Mouse (Mus musculus): ENCODE measurements around the gene Tmem132e.

Gene Tmem132e

GRCm38 (mm10) chr11:82434091-82434831 is 45.6 kb downstream of the Tmem132e start:
- no peak for DNase-seq

DNA sequence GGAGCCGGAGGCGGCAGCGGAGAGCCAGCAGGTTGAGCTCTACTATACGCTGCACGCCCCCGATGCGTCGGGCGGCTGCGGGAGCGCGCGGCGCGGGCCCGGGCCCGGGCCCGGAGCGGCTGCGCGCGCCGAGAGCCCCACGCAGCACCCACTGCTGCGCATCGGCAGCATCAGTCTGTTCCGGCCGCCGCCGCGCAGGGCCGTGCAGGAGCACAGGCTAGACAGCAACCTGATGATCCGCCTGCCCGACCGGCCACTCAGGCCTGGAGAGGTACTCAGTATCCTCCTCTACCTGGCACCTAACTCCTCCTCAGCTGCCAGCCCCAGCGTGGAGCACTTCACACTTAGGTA is 46.1 kb downstream of the Tmem132e start:
- DNase-seq, result peak; percentile 15

- no peak for DNase-seq
These were observed 59.8 kb downstream of the Tmem132e start for GRCm38 (mm10) chr11:82448485-82448884.

- DNase-seq, result no peak
These were observed 63.8 kb downstream of the Tmem132e start for GRCm38 (mm10) chr11:82452516-82452915.

- no peak for DNase-seq
These were observed 64.5 kb downstream of the Tmem132e start for GRCm38 (mm10) chr11:82453230-82453629.

- DNase-seq, result no peak
These were observed 72.6 kb downstream of the Tmem132e start for GRCm38 (mm10) chr11:82461326-82461725.

DNA sequence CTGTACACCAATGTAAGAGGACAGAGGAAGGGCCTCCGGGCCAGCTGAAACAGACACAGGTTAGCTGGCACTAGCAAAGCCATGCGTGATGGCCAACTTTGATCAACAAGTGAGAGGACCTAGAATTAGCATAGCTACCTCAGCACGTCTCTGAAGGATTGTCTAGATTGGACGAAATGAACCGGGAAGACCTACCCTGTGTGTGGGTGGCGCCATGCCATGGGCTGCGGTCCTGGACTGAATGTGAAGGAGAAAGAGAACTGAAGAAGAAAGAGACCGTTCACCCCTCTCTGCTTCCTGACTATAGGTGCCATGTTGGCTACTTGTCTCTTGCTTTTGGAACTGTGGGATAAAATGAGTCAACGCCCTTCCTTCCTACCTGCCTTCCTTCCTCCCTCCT is 76.8 kb downstream of the Tmem132e start:
- no peak for DNase-seq

- no peak for DNase-seq
These were observed 78.5 kb downstream of the Tmem132e start for GRCm38 (mm10) chr11:82467218-82467617.

GRCm38 (mm10) chr11:82471076-82471475 is 82.4 kb downstream of the Tmem132e start:
- DNase-seq, result no peak

GRCm38 (mm10) chr11:82473137-82473621 is 84.5 kb downstream of the Tmem132e start:
- DNase-seq, result no peak

DNA sequence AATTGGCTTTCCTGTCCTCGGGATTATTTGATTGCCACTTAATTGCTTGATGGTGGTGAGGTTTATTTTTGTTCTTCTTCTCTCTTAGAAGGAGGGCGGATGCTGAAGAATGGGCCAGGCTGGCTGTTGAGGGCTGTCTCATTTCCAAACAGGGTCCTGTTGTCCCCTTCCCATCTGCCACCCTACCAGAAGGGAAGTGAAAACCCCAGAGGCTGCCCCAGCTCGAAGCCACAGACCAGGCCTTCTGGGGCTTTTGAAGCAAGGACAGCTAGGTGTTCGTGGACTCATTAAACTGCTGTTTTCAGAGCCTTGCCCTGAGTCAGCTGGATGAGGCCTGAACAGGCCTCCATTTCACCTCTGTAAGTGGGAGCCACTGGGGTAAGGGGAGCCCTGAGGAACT is 87.4 kb downstream of the Tmem132e start:
- DNase-seq, result no peak

- no peak for DNase-seq
These were observed 88.7 kb downstream of the Tmem132e start for GRCm38 (mm10) chr11:82477412-82477811.

DNA sequence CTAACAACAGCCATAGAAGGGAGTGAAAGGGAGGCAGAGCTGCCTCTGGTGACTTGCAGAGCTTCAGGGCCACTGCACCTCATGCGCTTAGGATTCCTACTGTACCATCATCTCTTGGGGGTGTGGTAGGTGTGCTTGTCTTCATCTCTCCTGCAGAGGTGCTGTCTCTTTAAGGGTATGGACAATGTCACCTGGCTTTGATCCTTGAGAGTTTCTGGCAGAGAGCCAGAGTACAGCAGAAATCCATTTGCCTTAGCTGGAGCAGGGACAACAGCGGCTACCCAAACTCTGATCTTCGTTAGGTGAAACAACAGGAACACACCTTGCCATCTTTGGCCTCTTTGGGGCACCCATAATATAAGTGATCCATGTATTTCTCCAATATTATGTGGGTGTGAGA is 92.2 kb downstream of the Tmem132e start:
- DNase-seq, result no peak

DNA sequence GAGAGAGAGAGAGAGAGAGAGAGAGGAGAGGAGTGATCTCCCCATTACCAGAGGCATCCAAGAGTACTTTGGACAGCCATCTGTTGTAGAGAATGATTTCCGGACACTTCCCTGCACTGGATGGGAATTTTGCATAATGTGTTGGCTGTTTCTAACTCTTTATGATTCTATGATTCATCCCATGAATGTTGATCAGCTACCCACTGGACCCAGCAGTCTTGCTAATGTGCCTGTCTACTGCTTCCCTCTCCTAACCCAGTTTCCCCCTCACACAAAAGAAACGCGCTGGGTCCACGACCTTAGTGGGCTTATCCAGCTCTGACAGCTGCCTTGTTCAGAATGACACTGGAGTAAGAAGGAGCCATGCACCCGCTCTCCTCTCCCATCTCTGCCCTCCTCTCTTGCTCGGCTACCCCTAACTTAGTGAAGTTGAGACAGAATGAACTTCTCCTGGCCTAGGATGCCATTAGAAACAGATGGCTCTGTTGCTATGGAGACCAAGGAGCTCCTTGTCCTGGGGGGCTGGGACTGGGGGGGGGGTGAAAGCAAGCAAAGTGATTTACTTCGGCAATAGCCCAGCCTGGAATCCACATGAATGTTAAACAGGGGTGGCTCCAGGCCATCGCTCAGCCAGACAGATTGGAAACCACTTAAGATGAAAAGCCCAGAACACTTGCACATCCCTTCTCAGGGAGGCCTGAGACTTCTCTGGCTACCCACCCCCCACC is 98.8 kb downstream of the Tmem132e start:
- no peak for DNase-seq

GRCm38 (mm10) chr11:82490896-82491295 is 102.2 kb downstream of the Tmem132e start:
- no peak for DNase-seq

Measured in thymus, postnatal 4 days (tissue).